Mouse (Mus musculus): Measurements from ENCODE around the gene Fmod.

Fmod gene

GRCm38 (mm10) chr1:134097080-134097855 is 60.2 kb downstream of the Fmod start:
- DNase-seq (ENCODE audit: low spot score) = no peak
